Mouse (Mus musculus): ENCODE measurements at regions not wholly inside any gene's neighbourhood (a gene's known extent, or its start where the extent isn't known, plus 50 kb on each side); places are given as distances from the start of the nearest gene placed in this dataset.

GRCm38 (mm10) chr4:35350465-35350864, 124.5 kb upstream of the C9orf72 start:
- TF ChIP-seq POLR2A (IDR thresholded peaks at IDR 0.05; ENCODE audit: borderline replicate concordance, control insufficient read depth, low read depth, low read length) (no peak), CTCF (IDR thresholded peaks at IDR 0.05; ENCODE audit: control insufficient read depth, insufficient read depth, low read length) (no peak)
